Mouse (Mus musculus): ENCODE results near the gene Trp53inp2. TPM values are rescaled to one million over a fixed set of nuclear protein-coding genes. Genes with fewer than 3 reads are reported as not detected.

Gene Trp53inp2
- total RNA-seq, 2 experiments from 2014 or later: 215 to 242 TPM

- peak; percentile 46 for DNase-seq
These were observed 2.1 kb downstream of the Trp53inp2 start for GRCm38 (mm10) chr2:155382791-155383438.

GRCm38 (mm10) chr2:155385090-155385489 lies 4.2 kb downstream of the Trp53inp2 start:
- peak; percentile 84 for DNase-seq

- no peak for DNase-seq
These were observed 5.1 kb downstream of the Trp53inp2 start for GRCm38 (mm10) chr2:155385731-155386533.

- peak; percentile 32 for DNase-seq
These were observed 5.7 kb downstream of the Trp53inp2 start for GRCm38 (mm10) chr2:155386534-155386899.

- no peak for DNase-seq
These were observed 6.2 kb downstream of the Trp53inp2 start for GRCm38 (mm10) chr2:155387052-155387451.

- DNase-seq: no peak
These were observed 7.7 kb downstream of the Trp53inp2 start for GRCm38 (mm10) chr2:155388573-155388972.

- no peak for DNase-seq
These were observed 13.7 kb downstream of the Trp53inp2 start for GRCm38 (mm10) chr2:155394586-155394985.

- no peak for DNase-seq
These were observed 19.4 kb downstream of the Trp53inp2 start for GRCm38 (mm10) chr2:155400276-155400675.

GRCm38 (mm10) chr2:155401926-155402325 lies 21.1 kb downstream of the Trp53inp2 start:
- DNase-seq: no peak

GRCm38 (mm10) chr2:155404635-155405034 lies 23.8 kb downstream of the Trp53inp2 start:
- DNase-seq: no peak

- no peak for DNase-seq
These were observed 40.1 kb downstream of the Trp53inp2 start for GRCm38 (mm10) chr2:155420911-155421310.

GRCm38 (mm10) chr2:155436445-155436844 lies 55.6 kb downstream of the Trp53inp2 start:
- no peak for DNase-seq

Small RNA genes within 50 kb of the gene (microRNA-seq; reads per million reads assigned to microRNA genes)
- 0 reads per million in 2 experiments for gene Mir695

Other genes with a start within 250 kb of the Trp53inp2 start
- 10 to 100 TPM; 25.7 to 33.8 TPM for gene Itch, start 247.6 kb upstream of the Trp53inp2 start, total RNA-seq (2021)
- 100 to 1,000 TPM; 155 to 156 TPM for gene Dynlrb1, start 144.5 kb upstream of the Trp53inp2 start, total RNA-seq (2021)
- 100 to 1,000 TPM; 165 to 183 TPM for gene Map1lc3a, start 104.8 kb upstream of the Trp53inp2 start, total RNA-seq (2021)
- 10 to 100 TPM; 27.1 to 27.5 TPM for gene Pigu, start 23.6 kb upstream of the Trp53inp2 start, total RNA-seq (2021)
- 10 to 100 TPM; 21.1 to 28.5 TPM for gene Ncoa6, start 92.8 kb downstream of the Trp53inp2 start, total RNA-seq (2021)
- gene Acss2, start 136.9 kb downstream of the Trp53inp2 start, total RNA-seq (2021): 10 to 100 TPM; 28.4 to 33.4 TPM
- gene Ggt7, start 137.2 kb downstream of the Trp53inp2 start, total RNA-seq (2021): 1 to 10 TPM; 1.0 to 1.1 TPM
- 10 to 100 TPM in 1 of 2 experiments, 1 to 10 TPM in 1; 9.2 to 10.4 TPM for gene Gss, start 211.8 kb downstream of the Trp53inp2 start, total RNA-seq (2021)
- 1 to 10 TPM; 1.3 to 2.3 TPM for gene Myh7b, start 230.2 kb downstream of the Trp53inp2 start, total RNA-seq (2021)

All from gastrocnemius, postnatal 10 days (tissue).